Mouse (Mus musculus): Measurements from ENCODE around the gene Phc2.

DNA sequence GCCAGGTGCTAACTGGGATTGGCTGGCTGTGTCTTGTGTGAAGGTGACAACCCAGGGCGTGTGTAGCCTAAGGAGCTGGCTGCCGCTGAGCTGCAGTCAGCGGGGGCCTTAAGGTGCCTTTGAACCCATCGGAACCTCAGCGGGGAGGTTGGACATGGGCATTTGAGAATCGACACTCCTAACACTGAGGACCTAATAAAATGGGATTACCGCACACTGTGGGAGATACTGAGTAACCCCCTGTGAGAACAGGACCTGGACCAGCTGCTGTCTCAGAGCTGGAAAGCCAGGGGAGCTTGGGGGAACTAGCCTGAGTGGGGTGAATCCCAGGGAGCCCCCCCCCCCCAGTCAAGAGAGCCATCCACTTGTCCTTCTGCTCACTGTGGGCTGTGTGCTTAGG, 99.1 kb downstream of the Phc2 start:
- TF ChIP-seq POLR2A (IDR thresholded peaks at IDR 0.05; ENCODE audit: low read depth, low read length), result no peak
- TF ChIP-seq CTCF (IDR thresholded peaks at IDR 0.05; ENCODE audit: extremely low read depth, insufficient read length, insufficient replicate concordance, low read depth, low read length), result no peak

All from small intestine, adult 2 months (tissue).